Mouse (Mus musculus) heart, adult 2 months (tissue): ENCODE measurements at regions not wholly inside any gene's neighbourhood (a gene's known extent, or its start where the extent isn't known, plus 50 kb on each side); places are given as distances from the start of the nearest gene placed in this dataset.

Experiments
- DNase-seq, 2 experiments: peaks; one replicate each; pipeline ENCODE4 v3.0.0; 2021
- H3K27ac ChIP-seq: fragments of 200-600 bp; 2 replicates; pipeline ENCODE4 v1.8.1; 2022
- H3K27me3 ChIP-seq: fragments of 200-500 bp; 2 replicates; pipeline ENCODE4 v1.6.1; 2012; ENCODE audit warnings: mild to moderate bottlenecking, low read length, inconsistent platforms, mixed read lengths; ENCODE audit not compliant: control insufficient read depth, insufficient read depth
- H3K36me3 ChIP-seq: fragments of 200-500 bp; 2 replicates; pipeline ENCODE4 v1.6.1; 2012; ENCODE audit warnings: low read length, inconsistent platforms; ENCODE audit not compliant: control insufficient read depth, insufficient read depth
- H3K4me1 ChIP-seq: fragments of 200-500 bp; 2 replicates; pipeline ENCODE4 v1.6.1; 2011; ENCODE audit warnings: low read length; ENCODE audit not compliant: control insufficient read depth, insufficient read depth
- H3K4me3 ChIP-seq: fragments of 200-600 bp; 2 replicates; pipeline ENCODE4 v1.8.1; 2022
- H3K79me2 ChIP-seq: fragments of 200-500 bp; replicated peaks from 2 replicates; pipeline ENCODE4 v1.6.1; 2012; ENCODE audit warnings: mild to moderate bottlenecking, inconsistent platforms, low read length, moderate library complexity, mixed read lengths; ENCODE audit not compliant: control insufficient read depth, insufficient read depth
- H3K9ac ChIP-seq: fragments of 200-500 bp; 2 replicates; pipeline ENCODE4 v1.6.1; 2012; ENCODE audit warnings: low read depth, mild to moderate bottlenecking, control low read depth, inconsistent platforms, low read length, mixed read lengths
- CTCF ChIP-seq: fragments of 200-600 bp; IDR thresholded peaks from 2 replicates; pipeline ENCODE4 v1.8.1; 2022; ENCODE audit warnings: antibody characterized with exemption, mild to moderate bottlenecking, moderate library complexity
- EP300 ChIP-seq: fragments of 200-500 bp; IDR thresholded peaks from 2 replicates; pipeline ENCODE4 v1.6.1; 2011; ENCODE audit warnings: low read depth, low read length, control low read depth; ENCODE audit not compliant: insufficient read depth
- POLR2A ChIP-seq: fragments of 200-500 bp; IDR thresholded peaks from 2 replicates; pipeline ENCODE4 v1.6.1; 2011; ENCODE audit warnings: mild to moderate bottlenecking, low read depth, low read length, control low read depth; ENCODE audit not compliant: insufficient read depth
- WGBS: fragments of 180-500 bp; shearing (Covaris S2); methylation state at CpG from one replicate; pipeline ENCODE4 v1.1.7; 2018; 5-methylcytosine and 5-hydroxymethylcytosine counted together
- intact Hi-C: fragments of 180-260 bp; cut with DNase I; formaldehyde crosslinking; loops from one replicate; pipeline ENCODE4 v1.15.1; 2025

- Histone ChIP-seq H3K4me1 (no peaks in the 10 kb centered on the region), H3K36me3 (no peaks in the 10 kb centered on the region), H3K9ac (no peak overlapping the region), H3K27me3 (no peaks in the 10 kb centered on the region), H3K79me2 (no peaks in the 10 kb centered on the region; the same call in 1 of the 2 replicates), H3K4me3 (no peak overlapping the region), H3K27ac (no peak overlapping the region)
- TF ChIP-seq CTCF (no peak), EP300 (no peak), POLR2A (no peak)
- 47% methylated on average over 3 of the region's 3 CpGs for WGBS
- intact Hi-C loops: no loop called here
- no peak for DNase-seq
Observed at GRCm38 (mm10) chr10:26178356-26178755, 51.2 kb upstream of the Samd3 start.
